Mouse (Mus musculus): Measurements from ENCODE around the gene Pold3. TPM values are rescaled to one million over a fixed set of nuclear protein-coding genes. Genes with fewer than 3 reads are reported as not detected.

Pold3 gene
- 10 to 100 TPM; 45.8 to 48.8 TPM for total RNA-seq (2021)
- long read RNA-seq, experiment 1, transcript Pold3-201 (12 exons, 3,069 nt) = major isoform, 12 of 19 reads
- long read RNA-seq, experiment 1, partial matches to known transcripts = 3 of 19 reads
- long read RNA-seq, experiment 1, other reads (novel, unspliced or antisense) = 4 of 19 reads
- long read RNA-seq, experiment 2, transcript Pold3-201 (12 exons, 3,069 nt) = major isoform, 15 of 28 reads
- long read RNA-seq, experiment 2, partial matches to known transcripts = 3 of 28 reads
- long read RNA-seq, experiment 2, other reads (novel, unspliced or antisense) = 8 of 28 reads

GRCm38 (mm10) chr7:100121376-100121789 lies at the start of gene Pold3:
Gene Pold3 (minus strand): TSS chr7:100121565.
- peak; percentile 100 for DNase-seq (ENCODE audit: low spot score in 2 of 2)

DNA sequence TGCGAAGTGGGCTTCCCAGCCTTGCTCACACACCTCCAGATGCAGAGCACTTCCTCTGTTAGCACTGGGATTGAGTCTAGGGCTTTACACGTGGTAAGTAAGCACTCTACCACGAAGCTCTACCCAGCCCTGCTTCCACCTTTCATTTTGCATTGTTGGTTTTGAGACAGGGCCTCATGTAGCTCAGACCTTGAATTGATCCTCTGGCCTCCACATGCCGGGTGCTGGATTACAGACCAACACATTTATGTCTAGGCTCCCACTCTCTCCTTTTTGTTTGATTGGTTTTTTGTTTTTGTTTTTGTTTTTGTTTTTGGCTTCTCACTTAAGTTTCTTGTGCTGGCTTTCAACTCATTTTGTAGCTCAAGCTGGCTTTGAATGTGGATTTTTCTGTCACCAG lies 49.4 kb upstream of the Pold3 start:
- no peak for DNase-seq (ENCODE audit: low spot score in 2 of 2)

DNA sequence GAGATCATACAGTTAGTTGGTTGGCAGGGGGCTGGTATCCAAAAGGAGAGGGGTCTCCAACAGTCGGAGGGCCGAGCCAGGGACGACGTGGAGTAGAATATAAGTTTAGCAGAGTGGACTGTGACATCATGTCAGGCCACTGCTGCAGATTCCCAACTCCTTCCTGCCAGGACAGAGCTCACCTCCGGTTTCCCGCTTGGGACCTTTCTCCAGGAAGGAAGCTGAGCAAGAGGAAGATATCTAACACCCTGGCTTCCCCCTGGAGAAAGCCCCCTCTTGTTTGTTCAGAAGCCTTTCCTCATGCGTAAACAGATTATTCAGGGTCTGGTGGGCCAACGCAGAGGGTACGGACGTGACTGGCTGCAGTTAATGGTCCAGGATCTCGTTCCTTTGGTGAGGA lies 47.3 kb upstream of the Pold3 start:
- no peak for DNase-seq (ENCODE audit: low spot score in 2 of 2)

DNA sequence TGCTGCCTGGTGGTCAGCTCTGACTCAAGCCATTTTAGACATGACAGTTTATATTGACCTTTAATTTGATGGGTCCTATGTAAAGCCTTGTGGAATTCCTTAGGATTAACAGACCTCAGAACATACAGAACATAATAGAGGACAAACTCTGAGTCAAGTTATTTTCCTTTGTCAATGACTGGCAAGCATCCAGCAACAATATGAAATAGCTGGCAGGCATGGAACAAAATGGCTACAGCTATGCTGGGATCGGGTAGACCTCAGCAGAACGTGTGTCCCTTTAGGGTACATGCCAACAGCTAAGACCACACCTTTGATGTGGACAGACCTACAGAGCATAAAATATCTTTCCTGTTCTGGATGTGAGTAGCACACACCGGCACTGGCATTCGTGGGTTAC lies 42.1 kb upstream of the Pold3 start:
- DNase-seq (ENCODE audit: low spot score in 2 of 2) = no peak

GRCm38 (mm10) chr7:100160006-100160405 lies 38.6 kb upstream of the Pold3 start:
- no peak for DNase-seq (ENCODE audit: low spot score in 2 of 2)

GRCm38 (mm10) chr7:100159105-100159841 lies 37.9 kb upstream of the Pold3 start, which contains the start of gene Lipt2:
Gene Lipt2 (plus strand): TSS chr7:100159277.
- DNase-seq (ENCODE audit: low spot score in 2 of 2) = peak; percentile 85 to 90

DNA sequence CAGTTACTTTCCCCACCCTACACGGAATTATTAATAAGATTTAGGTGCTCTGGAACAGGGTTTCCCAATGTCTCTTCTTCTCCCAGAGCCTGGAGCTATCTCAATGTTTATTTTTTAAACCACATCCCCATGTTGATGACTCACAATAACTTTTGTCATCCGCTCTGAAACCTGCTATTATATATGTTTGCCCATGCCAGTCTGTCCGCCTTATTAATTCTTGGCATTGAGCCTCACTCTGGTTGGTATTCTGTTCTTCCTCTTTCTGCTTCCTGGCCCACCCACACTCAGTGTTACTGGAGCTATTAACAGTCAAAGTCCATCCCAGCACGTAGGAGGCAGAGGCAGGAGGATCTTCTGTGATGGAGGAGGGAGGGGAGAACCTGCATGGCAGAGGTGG lies 36.3 kb upstream of the Pold3 start:
- DNase-seq (ENCODE audit: low spot score in 2 of 2) = no peak

DNA sequence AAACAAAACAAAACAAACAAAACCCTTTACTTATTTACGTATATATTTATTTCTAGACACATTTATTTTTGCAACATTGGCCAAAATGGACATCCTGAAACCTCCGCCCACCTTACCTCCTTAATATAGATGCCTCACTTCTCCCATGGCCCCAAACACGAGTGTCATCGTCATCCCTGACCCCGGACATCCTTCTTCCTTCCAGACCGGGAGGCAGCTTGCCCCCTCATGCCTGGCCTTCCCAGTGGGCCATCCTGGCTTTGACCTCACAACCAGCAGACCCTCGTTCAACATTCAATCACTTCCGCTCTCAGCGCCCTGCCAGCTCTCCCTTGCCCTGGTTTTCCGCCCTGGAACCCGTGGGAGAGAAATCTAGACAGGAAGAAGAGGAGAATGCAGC lies 29.3 kb upstream of the Pold3 start:
- DNase-seq (ENCODE audit: low spot score in 2 of 2) = no peak

DNA sequence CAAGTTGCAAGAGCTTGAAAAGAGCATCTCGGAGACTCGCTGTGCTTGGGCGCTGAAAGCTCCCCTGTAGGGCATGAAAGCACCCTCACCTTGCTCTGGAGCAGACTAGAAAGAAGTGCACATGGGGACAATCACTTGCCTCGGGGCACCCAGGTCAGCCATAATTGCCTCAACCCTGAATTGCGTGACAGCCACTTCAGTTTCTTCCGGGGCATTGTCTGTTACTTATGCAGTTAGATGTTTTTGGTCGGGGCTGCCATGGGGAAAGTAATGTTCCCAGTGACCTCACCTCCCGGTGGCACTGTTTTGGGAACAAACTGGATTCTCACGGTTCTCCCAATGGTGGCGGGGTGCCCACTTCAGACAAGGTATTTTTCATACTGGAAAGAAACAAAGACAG lies 28.7 kb upstream of the Pold3 start:
- DNase-seq (ENCODE audit: low spot score in 2 of 2) = no peak

- no peak for DNase-seq (ENCODE audit: low spot score in 2 of 2)
Observed at GRCm38 (mm10) chr7:100148586-100148985, 27.2 kb upstream of the Pold3 start.

DNA sequence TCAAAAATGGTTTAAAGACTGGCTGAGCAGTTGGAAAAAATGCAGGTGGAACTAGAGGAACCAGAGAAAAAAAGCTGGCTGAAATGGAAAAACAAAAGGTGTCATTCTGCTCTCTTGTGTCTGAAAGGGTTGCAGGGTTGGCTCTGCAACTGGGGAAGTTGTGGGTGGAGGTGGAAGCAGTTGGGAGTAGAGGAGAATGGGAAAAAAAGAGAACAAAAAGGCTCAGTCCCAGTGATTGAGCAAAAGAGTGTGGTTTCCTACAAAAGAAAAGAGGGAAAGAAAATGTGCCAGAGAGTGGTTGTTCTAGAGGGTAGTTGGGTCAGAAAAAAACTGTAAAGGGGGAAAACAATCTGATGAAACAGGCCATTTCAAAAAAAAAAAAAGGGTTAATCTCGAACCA lies 19.2 kb upstream of the Pold3 start:
- no peak for DNase-seq (ENCODE audit: low spot score in 2 of 2)

DNA sequence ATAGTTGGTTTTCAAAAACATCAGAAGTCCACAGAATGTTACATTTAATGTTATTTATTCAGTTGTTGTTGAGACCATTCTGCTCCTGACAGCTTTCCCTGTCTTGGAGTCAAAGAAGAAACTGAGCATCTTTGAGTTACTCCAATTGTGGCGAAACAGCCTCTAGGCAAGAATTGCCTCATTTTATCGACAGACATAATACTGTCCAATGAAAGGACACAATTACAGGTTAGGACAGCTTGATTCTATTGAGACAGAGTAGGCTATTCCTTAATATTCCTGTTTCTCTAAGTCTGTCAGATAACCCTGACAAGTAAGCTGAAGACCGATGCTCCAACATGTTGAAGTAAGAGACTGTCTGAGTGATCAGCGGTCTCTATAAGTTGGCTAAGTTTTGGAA lies 16.7 kb upstream of the Pold3 start:
- DNase-seq (ENCODE audit: low spot score in 2 of 2) = no peak

DNA sequence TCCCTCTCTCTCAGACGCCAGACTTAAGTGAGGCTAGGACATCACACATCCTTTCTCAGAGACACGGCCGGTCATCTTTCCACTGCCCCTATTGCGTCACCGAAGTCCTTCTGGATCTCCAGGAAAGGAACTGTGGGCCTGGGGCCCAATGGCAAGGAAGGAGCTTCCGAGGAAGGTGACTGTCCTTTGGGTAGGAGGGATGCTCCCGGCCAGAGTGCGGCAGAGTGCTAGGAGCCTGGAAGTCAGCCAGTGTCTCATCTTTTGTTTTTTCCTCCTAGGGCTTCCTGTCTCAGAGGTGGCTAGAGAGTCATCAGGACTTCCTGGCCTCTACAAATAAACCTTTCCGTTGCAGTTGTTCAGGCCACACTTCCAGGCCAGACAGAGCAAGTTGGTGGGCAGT lies 15.7 kb upstream of the Pold3 start:
- DNase-seq (ENCODE audit: low spot score in 2 of 2) = no peak

GRCm38 (mm10) chr7:100132379-100132778 lies 11.0 kb upstream of the Pold3 start:
- DNase-seq (ENCODE audit: low spot score in 2 of 2) = no peak

DNA sequence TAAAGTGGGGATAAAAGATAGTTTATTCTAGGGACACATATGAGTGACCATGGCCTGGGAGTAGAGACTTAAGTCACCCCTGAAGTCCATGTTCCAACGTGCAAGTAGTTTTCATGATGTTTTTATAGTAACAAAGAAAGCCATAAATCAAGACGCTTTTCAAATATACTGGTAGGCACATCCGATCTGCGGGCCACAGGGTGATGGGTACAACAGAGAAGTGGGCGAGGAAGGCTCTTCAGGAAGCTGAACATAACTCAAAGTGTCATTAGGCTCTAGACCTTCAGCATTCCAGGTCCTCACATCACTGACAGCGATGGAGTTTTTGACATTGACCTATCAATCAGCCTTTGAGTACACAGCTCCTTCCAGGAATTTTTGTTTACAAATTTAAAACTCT lies 9.2 kb upstream of the Pold3 start:
- DNase-seq (ENCODE audit: low spot score in 2 of 2) = no peak

GRCm38 (mm10) chr7:100128262-100129041 lies 7.1 kb upstream of the Pold3 start:
- no peak for DNase-seq (ENCODE audit: low spot score in 2 of 2)

- DNase-seq (ENCODE audit: low spot score in 2 of 2) = no peak
Observed at GRCm38 (mm10) chr7:100126514-100126913, 5.1 kb upstream of the Pold3 start.

DNA sequence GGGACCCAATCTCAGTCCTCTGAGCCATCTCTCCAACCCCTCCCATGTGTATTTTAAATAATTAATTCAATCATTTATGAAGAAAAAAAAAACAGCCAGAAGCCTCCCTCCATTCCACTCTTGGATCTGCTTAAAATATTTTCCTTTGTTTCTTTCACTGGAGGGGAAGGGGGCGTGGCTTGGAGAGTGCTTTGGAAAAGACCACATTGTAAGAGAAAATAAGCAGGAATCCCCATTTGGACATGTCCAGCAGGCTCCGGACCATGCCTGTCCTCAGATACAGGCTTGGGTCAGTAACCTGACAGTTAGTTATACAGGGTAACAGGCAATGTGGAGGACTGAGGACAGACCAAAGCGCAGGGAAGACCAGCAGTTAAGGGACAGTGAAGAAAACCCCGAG lies 3.8 kb upstream of the Pold3 start:
- no peak for DNase-seq (ENCODE audit: low spot score in 2 of 2)

DNA sequence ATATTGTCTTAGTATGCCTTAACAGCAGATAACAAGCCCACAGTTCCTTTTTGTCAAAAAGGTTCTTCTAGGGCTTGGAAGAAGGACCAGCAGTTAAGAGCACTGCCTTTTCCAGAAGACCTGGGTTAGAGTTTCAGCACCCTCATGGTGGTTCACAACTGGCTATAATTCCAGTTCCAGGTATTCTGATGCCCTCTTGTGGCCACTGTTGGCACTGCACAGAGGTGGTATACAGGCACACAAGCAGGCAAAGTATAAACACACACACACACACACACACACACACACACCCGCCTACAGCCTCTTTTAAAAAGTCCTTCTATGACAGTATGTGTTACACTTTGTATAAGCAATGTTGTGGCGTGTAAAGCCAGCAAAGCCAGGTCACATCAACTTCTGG lies 2.8 kb upstream of the Pold3 start:
- no peak for DNase-seq (ENCODE audit: low spot score in 2 of 2)

DNA sequence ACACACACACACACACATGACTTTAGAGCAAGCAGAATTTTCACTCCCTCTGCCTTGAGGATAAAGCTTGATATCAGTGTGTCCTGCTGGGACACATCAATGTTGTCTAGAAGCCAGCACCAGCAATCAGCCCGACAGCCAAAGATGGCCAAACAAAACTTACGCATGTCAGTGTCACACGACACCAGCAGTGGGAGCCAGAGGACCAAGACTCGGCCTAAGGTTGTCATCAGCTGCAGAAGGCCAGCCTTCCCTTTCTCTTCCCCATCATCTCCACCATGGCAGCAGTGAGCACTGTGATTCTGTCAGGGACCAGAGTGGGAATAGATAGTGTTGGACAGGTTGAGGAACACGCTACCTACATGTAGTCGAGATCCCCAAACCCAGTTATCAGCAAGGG lies 2.1 kb upstream of the Pold3 start:
- peak in 1 of 2 experiments; percentile 25 for DNase-seq (ENCODE audit: low spot score in 2 of 2)

GRCm38 (mm10) chr7:100120791-100121261 lies 539 bp downstream of the Pold3 start:
- peak in 1 of 2 experiments; percentile 43 for DNase-seq (ENCODE audit: low spot score in 2 of 2)

DNA sequence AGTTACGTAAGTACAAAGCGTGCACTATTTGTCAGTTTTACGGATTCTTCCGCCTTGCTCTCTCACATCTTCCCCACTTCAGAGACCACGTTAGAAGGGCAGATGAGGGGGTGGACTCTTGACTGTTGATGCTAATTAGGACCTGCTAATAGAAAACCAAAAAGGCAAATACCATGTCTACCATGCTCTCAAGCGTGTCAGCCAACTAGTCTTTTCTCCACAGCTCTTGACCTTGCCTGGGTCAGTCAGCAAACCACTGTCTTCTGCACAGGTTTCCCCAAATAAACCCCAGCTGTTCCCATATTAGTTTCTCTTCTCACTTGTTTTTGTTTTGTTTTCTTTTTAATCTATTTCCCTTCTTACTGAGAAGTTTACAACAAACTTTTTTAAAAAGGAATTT lies 7.1 kb downstream of the Pold3 start:
- no peak for DNase-seq (ENCODE audit: low spot score in 2 of 2)

Data from adrenal gland, postnatal 4 days (tissue).